Mouse (Mus musculus) midbrain, embryonic 11.5 days (tissue): ENCODE results near the gene Myh6. TPM values are rescaled to one million over a fixed set of nuclear protein-coding genes. Genes with fewer than 3 reads are reported as not detected.

ENCODE experiments used
- ATAC-seq: fragments of 200-750 bp; cut with Nextera tagmentation; 2 replicates; pipeline ENCODE4 v1.8.0; 2017; ENCODE audit warnings: moderate TSS enrichment, moderate library complexity; ENCODE audit not compliant: low FRiP score
- DNase-seq: peaks from one replicate; pipeline ENCODE4 v3.0.0; 2015; ENCODE audit warnings: low spot score; ENCODE audit errors: missing footprints
- H3K27ac ChIP-seq: fragments of 300-500 bp; sonication (generic); 2 replicates; pipeline ENCODE4 v1.5.1; 2014; ENCODE audit warnings: low read depth, low read length
- H3K27me3 ChIP-seq: fragments of 300-500 bp; sonication (generic); 2 replicates; pipeline ENCODE4 v1.6.1; 2014; ENCODE audit warnings: mild to moderate bottlenecking, low read length, moderate library complexity, mixed read lengths; ENCODE audit not compliant: control insufficient read depth, insufficient read depth
- H3K36me3 ChIP-seq: fragments of 300-500 bp; sonication (generic); 2 replicates; pipeline ENCODE4 v1.6.1; 2014; ENCODE audit warnings: mild to moderate bottlenecking, low read length, moderate library complexity, mixed read lengths; ENCODE audit not compliant: control insufficient read depth, insufficient read depth
- H3K4me1 ChIP-seq: fragments of 300-500 bp; sonication (generic); 2 replicates; pipeline ENCODE4 v1.6.1; 2014; ENCODE audit warnings: low read length; ENCODE audit not compliant: control insufficient read depth, insufficient read depth
- H3K4me2 ChIP-seq: fragments of 300-500 bp; sonication (generic); 2 replicates; pipeline ENCODE4 v1.6.1; 2014; ENCODE audit warnings: mild to moderate bottlenecking, moderate library complexity
- H3K4me3 ChIP-seq: fragments of 300-500 bp; sonication (generic); 2 replicates; pipeline ENCODE4 v1.5.1; 2014; ENCODE audit warnings: low read depth, low read length
- H3K9ac ChIP-seq: fragments of 300-500 bp; sonication (generic); 2 replicates; pipeline ENCODE4 v1.6.1; 2014; ENCODE audit warnings: low read length
- H3K9me3 ChIP-seq: fragments of 300-500 bp; sonication (generic); 2 replicates; pipeline ENCODE4 v1.6.1; 2016; ENCODE audit warnings: low read length; ENCODE audit not compliant: control insufficient read depth
- WGBS: fragments of 180-500 bp; shearing (Covaris S2); extraction: QIAGEN DNeasy Blood & Tissue Kit; methylation state at CpG from one replicate; pipeline ENCODE4 v1.1.7; 2014; 5-methylcytosine and 5-hydroxymethylcytosine counted together
- microRNA counts: library from miRNA; unstranded; fragments of <30 nt; microRNA quantifications from one replicate; lab custom pipeline; 2015
- microRNA-seq: library from miRNA; unstranded; fragments of <30 nt; microRNA quantifications from one replicate; pipeline ENCODE4, GENCODE M21; 2017
- polyA plus RNA-seq: library from polyadenylated mRNA; unstranded; fragments of >200 nt; fragmentation: Nextera tagmentation; extraction: Ambion mirVana; gene quantifications from 2 replicates; pipeline ENCODE4 v1.2.1, GENCODE M21; 2014

The Myh6 gene
- polyA plus RNA-seq, 1 experiment from 2014 or later: 0.51 TPM

DNA sequence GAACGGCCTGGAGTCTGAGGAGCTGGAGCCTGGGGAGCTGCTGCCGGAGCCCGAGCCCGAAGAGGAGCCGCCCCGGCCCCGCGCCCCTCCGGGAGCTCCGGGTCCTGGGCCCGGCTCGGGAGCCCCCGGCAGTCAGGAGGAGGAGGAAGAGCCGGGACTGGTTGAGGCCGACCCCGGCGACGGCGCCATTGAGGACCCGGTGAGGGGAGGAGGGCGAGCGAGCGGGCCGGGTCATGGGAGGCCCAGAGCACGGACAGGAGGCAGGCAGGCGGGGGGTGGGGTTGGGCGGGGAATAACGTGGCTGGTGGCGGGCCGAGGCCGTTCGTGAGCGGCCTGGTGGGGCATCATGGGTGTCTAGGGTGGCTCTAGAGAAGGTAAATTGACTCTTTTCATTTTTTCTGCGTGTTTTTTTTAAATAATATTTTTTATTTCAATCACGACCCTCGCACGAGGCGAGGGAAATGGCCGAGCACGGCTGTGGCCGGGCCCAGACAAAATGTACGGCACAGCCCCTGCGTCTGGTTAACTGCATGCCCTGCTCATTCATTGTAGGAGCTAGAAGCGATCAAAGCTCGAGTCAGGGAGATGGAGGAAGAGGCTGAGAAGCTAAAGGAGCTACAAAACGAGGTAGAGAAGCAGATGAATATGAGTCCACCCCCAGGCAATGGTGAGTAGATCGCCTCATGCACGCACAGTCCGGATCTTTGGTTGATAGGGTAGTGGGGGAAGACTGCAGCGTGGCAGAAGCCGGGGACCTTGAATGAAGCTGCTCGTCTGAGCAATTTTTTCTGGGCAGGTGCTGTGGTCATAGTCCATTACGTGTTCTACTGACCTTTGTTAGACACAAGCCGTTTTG, 72.2 kb downstream of the Myh6 start:
- no peaks in the 10 kb centered on the region for H3K9me3 ChIP-seq
- H3K36me3 ChIP-seq: peaks cover 20% of the 10 kb centered on the region
- H3K4me2 ChIP-seq: peak overlapping the region; percentile 78
- under 1% methylated on average over 53 of the region's 54 CpGs for WGBS
- ATAC-seq (peak; percentile 66), DNase-seq (peak; percentile 96)
- H3K27me3 ChIP-seq: no peaks in the 10 kb centered on the region
- peak overlapping the region; percentile 99 for H3K4me3 ChIP-seq
- H3K4me1 ChIP-seq: peaks cover 12% of the 10 kb centered on the region; the same call in 1 of the 2 replicates
- H3K27ac ChIP-seq: peak overlapping the region; percentile 94
- peak overlapping the region; percentile 100 for H3K9ac ChIP-seq

DNA sequence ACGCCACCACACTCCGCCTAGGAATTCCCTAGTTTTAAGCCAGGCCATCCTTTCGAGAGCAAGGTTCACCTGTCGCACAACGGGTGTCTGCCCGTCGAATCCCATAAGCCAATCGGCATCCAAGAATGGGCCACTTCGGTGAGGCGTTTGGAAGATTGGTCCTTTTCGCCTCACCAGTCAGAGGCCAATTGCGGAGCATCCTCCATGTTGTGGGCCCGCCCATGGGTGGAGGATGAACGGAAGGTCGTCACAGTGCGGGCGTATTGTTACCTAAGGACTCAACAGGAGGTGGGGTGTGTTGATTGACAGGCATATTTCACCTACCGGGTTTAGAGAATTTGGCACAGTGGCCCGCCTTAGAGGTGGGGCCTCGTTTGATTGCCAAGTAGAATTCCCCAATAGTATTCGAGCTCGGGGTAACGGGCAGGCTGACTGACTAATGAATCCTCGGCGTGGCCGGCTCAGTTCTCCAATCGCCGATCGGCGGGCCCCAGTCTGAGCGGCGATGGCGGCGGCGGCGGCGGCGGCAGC, 73.0 kb downstream of the Myh6 start:
- H3K4me2 ChIP-seq: peak overlapping the region; percentile 78
- peak; percentile 99 for ATAC-seq
- under 1% methylated on average over 38 of the region's 38 CpGs for WGBS
- H3K27ac ChIP-seq: peak overlapping the region; percentile 94
- peaks cover 20% of the 10 kb centered on the region for H3K36me3 ChIP-seq
- peaks cover 12% of the 10 kb centered on the region; the same call in 1 of the 2 replicates for H3K4me1 ChIP-seq
- H3K4me3 ChIP-seq: peak overlapping the region; percentile 99
- H3K9ac ChIP-seq: peak overlapping the region; percentile 100
- no peaks in the 10 kb centered on the region for H3K27me3 ChIP-seq
- DNase-seq: peak; percentile 99
- H3K9me3 ChIP-seq: no peaks in the 10 kb centered on the region

DNA sequence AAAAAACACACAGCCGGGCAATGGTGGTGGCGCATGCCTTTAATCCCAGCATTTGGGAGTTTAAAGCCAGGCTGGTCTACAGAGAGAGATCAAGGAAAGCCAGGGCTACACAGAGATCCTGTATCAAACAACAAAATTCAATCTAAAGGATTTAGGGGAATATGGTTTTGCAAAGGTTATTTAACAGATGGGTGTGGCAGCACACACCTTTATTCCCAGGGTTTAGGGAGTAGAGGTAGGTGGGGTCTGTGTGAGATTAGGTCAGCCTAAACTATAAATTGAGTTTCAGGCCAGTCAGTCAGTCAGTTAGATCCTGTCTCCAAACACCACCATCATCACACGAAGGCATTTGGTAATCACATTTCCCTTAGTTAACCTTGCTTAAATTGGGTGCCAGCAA, 74.5 kb downstream of the Myh6 start, which contains the start of gene Pabpn1:
Gene Pabpn1 (plus strand): TSS at position 301 of the 400 bp plus-strand sequence.
- Histone ChIP-seq H3K9me3 (no peaks in the 10 kb centered on the region), H3K36me3 (peaks cover 8% of the 10 kb centered on the region), H3K27me3 (no peaks in the 10 kb centered on the region), H3K27ac (peak within 1 kb of the TSS; percentile 72), H3K4me3 (peak within 1 kb of the TSS; percentile 99), H3K4me1 (peaks cover 12% of the 10 kb centered on the region; the same call in 1 of the 2 replicates), H3K4me2 (peak within 1 kb of the TSS; percentile 50), H3K9ac (peak within 1 kb of the TSS; percentile 61)
- 96% methylated on average over 3 of the region's 3 CpGs for WGBS
- DNase-seq (no peak), ATAC-seq (no peak)

MicroRNAs encoded within 50 kb of the gene (microRNA counts, 519-probe panel; counts per million panel counts)
- microRNA mmu-miR-208a (lab: Ali Mortazavi, UCI): not detected
- microRNA mmu-miR-208b (lab: Ali Mortazavi, UCI): not detected

Small RNAs within 50 kb of the gene (microRNA-seq; reads per million reads assigned to microRNA genes)
- gene Mir208a: 7.8 reads per million, percentile 27 among the genes with 10 or more reads in this experiment
- gene Mir208b: 47.4 reads per million, percentile 46 among the genes with 10 or more reads in this experiment

Other genes starting within 250 kb of the Myh6 start
- 2.8 and 3.0 TPM in 2 replicates for gene Slc7a8, start 185.0 kb downstream of the Myh6 start, polyA plus RNA-seq
- not detected in 2 replicates for gene Rnf212b, start 152.8 kb downstream of the Myh6 start, polyA plus RNA-seq
- gene Homez, start 96.0 kb downstream of the Myh6 start, polyA plus RNA-seq: 13.2 and 19.9 TPM in 2 replicates
- 0.23 and 0.68 TPM in 2 replicates for gene Ppp1r3e, start 89.4 kb downstream of the Myh6 start, polyA plus RNA-seq
- 2.4 and 3.3 TPM in 2 replicates for gene Bcl2l2, start 83.5 kb downstream of the Myh6 start, polyA plus RNA-seq
- not detected in 2 replicates for gene Gm20521, start 83.5 kb downstream of the Myh6 start, polyA plus RNA-seq
- gene Pabpn1, start 74.4 kb downstream of the Myh6 start, polyA plus RNA-seq: 166 and 173 TPM in 2 replicates
- gene Slc22a17, start 53.8 kb downstream of the Myh6 start, polyA plus RNA-seq: 35.4 and 36.0 TPM in 2 replicates
- 24.4 and 27.6 TPM in 2 replicates for gene Efs, start 40.8 kb downstream of the Myh6 start, polyA plus RNA-seq
- not detected in 2 replicates for gene Il25, start 34.2 kb downstream of the Myh6 start, polyA plus RNA-seq
- gene Cmtm5, start 30.7 kb downstream of the Myh6 start, polyA plus RNA-seq: 0.19 and 0.71 TPM in 2 replicates
- not detected in 2 replicates for gene Gm17428, start 10.0 kb upstream of the Myh6 start, polyA plus RNA-seq
- 0.52 and 1.1 TPM in 2 replicates for gene Myh7, start 27.7 kb upstream of the Myh6 start, polyA plus RNA-seq
- gene Ngdn, start 48.5 kb upstream of the Myh6 start, polyA plus RNA-seq: 85.0 and 85.9 TPM in 2 replicates
- 11.3 and 11.5 TPM in 2 replicates for gene Zfhx2, start 125.4 kb upstream of the Myh6 start, polyA plus RNA-seq
- 22.0 and 22.7 TPM in 2 replicates for gene Thtpa, start 127.9 kb upstream of the Myh6 start, polyA plus RNA-seq
- gene Ap1g2, start 139.7 kb upstream of the Myh6 start, polyA plus RNA-seq: 9.5 and 10.1 TPM in 2 replicates
- gene Jph4, start 150.0 kb upstream of the Myh6 start, polyA plus RNA-seq: 2.2 and 2.8 TPM in 2 replicates